Mouse (Mus musculus) kidney, postnatal 36 days (tissue): ENCODE data around the gene Olfr1349.

Experiments
- DNase-seq, 2 experiments: peaks; one replicate each; pipeline ENCODE4 v3.0.0; 2021 to 2022; ENCODE audit warnings: mixed read lengths in 2 of 2

The Olfr1349 gene

GRCm38 (mm10) chr7:6522850-6523249 lies at the start of gene Olfr1349:
Olfr1349 (minus strand) TSS chr7:6522950.
- DNase-seq = no peak

- no peak for DNase-seq
Observed at GRCm38 (mm10) chr7:6564541-6564940, 41.8 kb upstream of the Olfr1349 start, which contains the start of gene Olfr1350. Olfr1350 (plus strand) TSS chr7:6564841.

DNA sequence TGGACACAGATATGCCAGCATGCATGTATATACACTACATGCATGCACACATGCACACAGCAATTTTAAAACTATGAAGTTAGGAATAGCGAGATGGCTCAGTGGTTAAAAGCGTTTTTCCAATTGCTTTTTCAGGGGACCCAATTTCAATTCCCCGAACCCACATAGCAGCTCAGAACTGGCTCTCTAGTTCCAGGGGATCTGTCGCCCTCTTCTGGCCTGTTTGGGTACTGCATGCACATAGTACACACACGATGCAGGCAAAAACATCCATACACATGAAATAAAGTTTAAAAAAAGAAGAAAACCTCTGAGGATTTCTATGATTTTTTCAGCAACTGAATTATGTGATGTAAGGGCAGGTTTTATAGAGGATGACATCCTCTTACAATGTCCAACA lies 3.4 kb upstream of the Olfr1349 start:
- peak; percentile 1 to 61 for DNase-seq

GRCm38 (mm10) chr7:6525001-6525400 lies 2.3 kb upstream of the Olfr1349 start:
- no peak for DNase-seq

GRCm38 (mm10) chr7:6521666-6522065 lies 1.1 kb downstream of the Olfr1349 start:
- no peak for DNase-seq

GRCm38 (mm10) chr7:6508648-6509047 lies 14.1 kb downstream of the Olfr1349 start, which contains the start of gene Olfr1348:
Olfr1348 (minus strand) TSS chr7:6508748.
- DNase-seq = no peak

DNA sequence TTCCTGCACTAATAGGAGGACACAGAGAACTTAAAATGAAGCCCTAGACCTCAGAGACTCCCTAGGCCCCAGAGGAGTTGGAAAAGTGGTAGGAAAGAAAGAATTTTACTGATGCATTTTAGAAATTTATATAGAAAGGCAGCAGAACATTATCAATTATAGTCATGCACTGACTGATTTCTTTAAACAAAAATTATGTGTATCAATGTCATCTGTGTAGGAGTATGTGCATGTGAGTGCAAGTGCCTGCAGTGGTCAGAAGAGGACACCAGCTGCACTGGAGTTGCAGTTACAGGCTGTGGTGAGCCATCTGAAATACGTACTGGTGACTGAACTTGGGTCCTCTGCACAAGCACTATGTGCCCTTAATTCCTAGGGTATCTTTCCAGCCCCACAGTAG lies 23.1 kb downstream of the Olfr1349 start, which contains the start of gene Olfr1347:
TSS of gene Olfr1347 (minus strand) at position 101 of the 400 bp plus-strand sequence.
- no peak for DNase-seq

- no peak for DNase-seq
Observed at GRCm38 (mm10) chr7:6486841-6487240, 35.9 kb downstream of the Olfr1349 start, which contains the start of gene Olfr5. Olfr5 (minus strand) TSS chr7:6486941.

DNA sequence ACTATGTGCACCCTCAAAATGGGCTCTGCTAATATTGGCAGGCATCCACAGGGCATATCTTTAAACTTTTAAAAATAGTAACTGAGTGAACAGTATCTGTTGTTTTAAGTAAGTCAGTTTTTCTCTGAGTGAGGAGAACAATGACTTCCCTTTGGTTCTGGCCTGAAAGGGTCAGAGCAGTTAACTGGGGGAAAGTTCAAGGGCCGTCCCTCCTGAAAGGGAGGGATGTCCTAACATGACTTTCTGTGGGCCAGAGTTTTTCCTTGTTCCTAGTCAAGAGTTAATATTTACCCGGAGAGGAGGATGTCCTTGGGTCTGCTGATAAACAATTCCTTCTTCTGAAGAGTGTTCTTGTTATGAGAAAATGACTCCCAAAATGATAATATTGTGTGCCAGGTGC lies 45.1 kb downstream of the Olfr1349 start:
- peak; percentile 69 for DNase-seq

DNA sequence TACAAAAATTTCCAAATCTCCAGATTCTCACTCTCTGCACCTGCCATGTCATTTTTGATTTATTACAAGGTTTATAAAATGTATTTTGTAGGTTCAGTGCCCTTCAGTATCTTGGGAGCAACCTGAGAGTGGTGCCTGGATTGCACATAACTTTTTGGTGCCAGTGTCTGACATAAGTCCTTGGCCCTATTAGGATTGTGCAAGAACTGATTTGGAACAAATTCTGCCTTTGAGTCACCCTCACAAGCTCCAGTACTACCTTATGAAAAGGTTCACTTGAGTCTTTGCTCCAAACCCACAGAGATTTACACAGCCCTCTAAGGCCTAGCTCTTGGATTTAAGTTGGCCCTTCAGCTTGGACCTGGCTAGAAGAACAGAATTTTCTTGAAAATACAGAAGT lies 55.8 kb downstream of the Olfr1349 start, which contains the start of gene Olfr1346:
TSS of gene Olfr1346 (plus strand) at position 151 of the 400 bp plus-strand sequence.
- no peak for DNase-seq
